Mouse (Mus musculus) CH12.LX (cell line): ENCODE measurements around the gene Sh3rf1. TPM values are rescaled to one million over a fixed set of nuclear protein-coding genes. Genes with fewer than 3 reads are reported as not detected.

Experiments used
- DNase-seq: peaks from one replicate; pipeline ENCODE4 v3.0.0-alpha.2; 2013; ENCODE audit errors: extremely low read depth
- H3K27ac ChIP-seq: 2 replicates; pipeline ENCODE4 v1.5.1; 2012; ENCODE audit warnings: low read depth, mild to moderate bottlenecking, control low read depth, moderate library complexity; ENCODE audit not compliant: insufficient read depth
- H3K27me3 ChIP-seq: replicated peaks from 2 replicates; pipeline ENCODE3; 2012; ENCODE audit warnings: inconsistent platforms
- H3K36me3 ChIP-seq, 2 experiments: replicated peaks in 1 of 2; 2 replicates each; pipeline versions ENCODE3 to v1.6.1; 2012; ENCODE audit warnings: inconsistent platforms in 1 of 2, low read length in 1 of 2, mild to moderate bottlenecking in 1 of 2, mixed read lengths in 1 of 2, moderate library complexity in 1 of 2; ENCODE audit not compliant: control insufficient read depth in 1 of 2, insufficient read depth in 1 of 2
- H3K4me1 ChIP-seq, 2 experiments: 2 replicates each; pipeline ENCODE4 v1.6.1; 2012; ENCODE audit warnings: inconsistent platforms in 1 of 2, moderate library complexity in 1 of 2; ENCODE audit not compliant: insufficient read depth in 2 of 2, control insufficient read depth in 1 of 2
- H3K4me2 ChIP-seq: 2 replicates; pipeline ENCODE4 v1.6.1; 2012; ENCODE audit warnings: low read depth, mild to moderate bottlenecking, control low read depth; ENCODE audit not compliant: poor library complexity, insufficient read depth, severe bottlenecking
- H3K4me3 ChIP-seq, 3 experiments: fragments of 150-350 bp in 1 of 3; sonication (generic) in 1 of 3; replicated peaks in 1 of 3; 2 replicates each; pipeline versions ENCODE3 to v1.5.1; 2011 to 2012; ENCODE audit warnings: low read depth in 2 of 3, low read length in 2 of 3, mild to moderate bottlenecking in 2 of 3, moderate library complexity in 2 of 3, control low read depth in 1 of 3, improper control_type of control experiment in 1 of 3, inconsistent platforms in 1 of 3, mixed read lengths in 1 of 3; ENCODE audit not compliant: poor library complexity in 1 of 3
- H3K79me2 ChIP-seq: replicated peaks from 2 replicates; pipeline ENCODE4 v1.6.1; 2012; ENCODE audit warnings: mild to moderate bottlenecking, moderate library complexity; ENCODE audit not compliant: control insufficient read depth, poor library complexity, insufficient read depth, severe bottlenecking; ENCODE audit errors: extremely low read depth
- H3K9ac ChIP-seq: 2 replicates; pipeline ENCODE4 v1.6.1; 2012; ENCODE audit warnings: low read depth, mild to moderate bottlenecking, control low read depth, moderate library complexity; ENCODE audit not compliant: insufficient read depth
- H3K9me3 ChIP-seq: replicated peaks from 2 replicates; pipeline ENCODE3; 2012; ENCODE audit warnings: low read length, inconsistent platforms, mixed read lengths
- BHLHE40 ChIP-seq: IDR thresholded peaks from 2 replicates; pipeline ENCODE4 v1.6.1; 2011; ENCODE audit warnings: mild to moderate bottlenecking, low read depth, low read length, improper control_type of control experiment
- E2F4 ChIP-seq: IDR thresholded peaks from 2 replicates; pipeline ENCODE4 v1.6.1; 2011; ENCODE audit warnings: low read depth, low read length, improper control_type of control experiment; ENCODE audit not compliant: insufficient replicate concordance
- ETS1 ChIP-seq: conservative IDR thresholded peaks from 2 replicates; pipeline ENCODE4 v1.6.1; 2012; ENCODE audit warnings: low read depth, mild to moderate bottlenecking, inconsistent platforms, low read length, improper control_type of control experiment, moderate library complexity
- GABPA ChIP-seq: IDR thresholded peaks from 2 replicates; pipeline ENCODE4 v1.6.1; 2012; ENCODE audit warnings: low read depth, low read length, improper control_type of control experiment, inconsistent platforms; ENCODE audit not compliant: insufficient replicate concordance
- IRF4 ChIP-seq: IDR thresholded peaks from 2 replicates; pipeline ENCODE4 v1.6.1; 2014; ENCODE audit warnings: low read depth, mild to moderate bottlenecking, inconsistent platforms, low read length, improper control_type of control experiment
- JUN ChIP-seq: IDR thresholded peaks from 2 replicates; pipeline ENCODE4 v1.6.1; 2011; ENCODE audit warnings: low read depth, mild to moderate bottlenecking, low read length, improper control_type of control experiment, moderate library complexity; ENCODE audit not compliant: insufficient read depth
- JUND ChIP-seq: conservative IDR thresholded peaks from 2 replicates; pipeline ENCODE4 v1.6.1; 2011; ENCODE audit warnings: low read depth, low read length, improper control_type of control experiment
- MAX ChIP-seq: IDR thresholded peaks from 2 replicates; pipeline ENCODE4 v1.6.1; 2011; ENCODE audit warnings: low read length, improper control_type of control experiment
- MAZ ChIP-seq: IDR thresholded peaks from 2 replicates; pipeline ENCODE4 v1.6.1; 2012; ENCODE audit warnings: low read depth, mild to moderate bottlenecking, inconsistent platforms, low read length, improper control_type of control experiment, moderate library complexity
- MYC ChIP-seq: IDR thresholded peaks from 2 replicates; pipeline ENCODE4 v1.6.1; 2011; ENCODE audit warnings: low read depth, mild to moderate bottlenecking, improper control_type of control experiment, low read length
- NELFE ChIP-seq: IDR thresholded peaks from 2 replicates; pipeline ENCODE4 v1.6.1; 2011; ENCODE audit warnings: low read depth, low read length, improper control_type of control experiment
- NRF1 ChIP-seq: IDR thresholded peaks from 2 replicates; pipeline ENCODE4 v1.6.1; 2014; ENCODE audit warnings: low read depth, mild to moderate bottlenecking, inconsistent platforms, low read length, improper control_type of control experiment, moderate library complexity
- POLR2A ChIP-seq: IDR thresholded peaks from 2 replicates; pipeline ENCODE4 v1.6.1; 2011; ENCODE audit warnings: low read depth, mild to moderate bottlenecking, improper control_type of control experiment, low read length
- POLR2AphosphoS2 ChIP-seq: IDR thresholded peaks from 2 replicates; pipeline ENCODE4 v1.6.1; 2011; ENCODE audit warnings: low read depth, low read length, improper control_type of control experiment
- RCOR1 ChIP-seq: conservative IDR thresholded peaks from 2 replicates; pipeline ENCODE4 v1.6.1; 2012; ENCODE audit warnings: low read depth, mild to moderate bottlenecking, inconsistent platforms, low read length, improper control_type of control experiment
- SMC3 ChIP-seq: IDR thresholded peaks from 2 replicates; pipeline ENCODE4 v1.6.1; 2011; ENCODE audit warnings: low read depth, low read length, improper control_type of control experiment
- ZC3H11A ChIP-seq: IDR thresholded peaks from 2 replicates; pipeline ENCODE4 v1.6.1; 2012; ENCODE audit warnings: low read depth, mild to moderate bottlenecking, inconsistent platforms, low read length, improper control_type of control experiment
- ZKSCAN1 ChIP-seq: IDR thresholded peaks from 2 replicates; pipeline ENCODE4 v1.6.1; 2012; ENCODE audit warnings: low read depth, inconsistent platforms, low read length, improper control_type of control experiment, borderline replicate concordance
- dilution Hi-C: fragments of 300-500 bp; cut with MboI; formaldehyde crosslinking; loops from 2 replicates; pipeline ENCODE4 v1.14.3; 2020; ENCODE audit warnings: low sequenced_read_pairs; ENCODE audit not compliant: extremely low pct_unique_long_range_greater_than_20kb, extremely low pct_ligation_motif_present
- in situ Hi-C: fragments of 300-500 bp; cut with MboI; formaldehyde crosslinking; loops from 3 replicates; pipeline ENCODE4 v1.14.3; 2019; ENCODE audit warnings: low sequenced_read_pairs, low pct_ligation_motif_present, low pct_unique_long_range_greater_than_20kb, mixed read lengths
- polyA plus RNA-seq: library from polyadenylated mRNA; unstranded; fragments of >175 nt; gene quantifications from 2 replicates; pipeline ENCODE4 v1.2.1, GENCODE M21; 2012; ENCODE audit warnings: low read depth; ENCODE audit not compliant: insufficient read length
- total RNA-seq, 2 experiments: library from RNA; depleted of rRNA; stranded (reverse); fragments of 300-350 nt in 1 of 2; fragments of >200 nt in 1 of 2; gene quantifications; 2 replicates each; pipeline ENCODE4 v1.2.3; 2012 to 2014

Sh3rf1 gene
- total and polyA plus RNA-seq, 3 experiments = 6.0 to 16.8 (median 10.6) TPM

GRCm38 (mm10) chr8:61436586-61437304, 213.1 kb downstream of the Sh3rf1 start:
- Histone ChIP-seq H3K36me3 (no peaks in the 10 kb centered on the region), H3K4me2 (no peak overlapping the region), H3K27me3 (no peaks in the 10 kb centered on the region), H3K4me1 (peaks cover 0 to 12% of the 10 kb centered on the region in 2 experiments; a peak in 2 of 4 replicates), H3K79me2 (no peaks in the 10 kb centered on the region), H3K9me3 (peaks cover 19% of the 10 kb centered on the region), H3K4me3 (no peak overlapping the region), H3K27ac (no peak overlapping the region), H3K9ac (no peak overlapping the region)
- no peak for TF ChIP-seq IRF4
- TF ChIP-seq POLR2AphosphoS2 = no peak
- TF ChIP-seq MAZ = no peak
- TF ChIP-seq GABPA = no peak
- no peak for TF ChIP-seq JUN
- TF ChIP-seq JUND = no peak
- no peak for TF ChIP-seq MAX
- no peak for TF ChIP-seq RCOR1
- no peak for TF ChIP-seq ZC3H11A
- no peak for TF ChIP-seq BHLHE40
- TF ChIP-seq MYC = no peak
- TF ChIP-seq NRF1 = no peak
- TF ChIP-seq POLR2A = no peak
- TF ChIP-seq SMC3 = no peak
- no peak for TF ChIP-seq NELFE
- TF ChIP-seq ZKSCAN1 = no peak
- DNase-seq = peak; percentile 29
- dilution Hi-C loops (no loop called here), in situ Hi-C loops (no loop called here)

GRCm38 (mm10) chr8:61437305-61437605, 213.6 kb downstream of the Sh3rf1 start:
- no peak overlapping the region for H3K4me2 ChIP-seq
- TF ChIP-seq ETS1 (no peak), JUN (no peak), E2F4 (no peak)
- H3K79me2 ChIP-seq = no peaks in the 10 kb centered on the region
- dilution Hi-C loops (no loop called here), in situ Hi-C loops (no loop called here)
- H3K4me3 ChIP-seq = no peak overlapping the region
- H3K9me3 ChIP-seq = peaks cover 20% of the 10 kb centered on the region
- H3K27ac ChIP-seq = no peak overlapping the region
- peaks cover 0 to 12% of the 10 kb centered on the region in 2 experiments; a peak in 2 of 4 replicates for H3K4me1 ChIP-seq
- H3K36me3 ChIP-seq = no peaks in the 10 kb centered on the region
- no peak for DNase-seq
- no peaks in the 10 kb centered on the region for H3K27me3 ChIP-seq
- H3K9ac ChIP-seq = no peak overlapping the region
